Mouse (Mus musculus): ENCODE measurements at regions not wholly inside any gene's neighbourhood (a gene's known extent, or its start where the extent isn't known, plus 50 kb on each side); places are given as distances from the start of the nearest gene placed in this dataset.

GRCm38 (mm10) chr8:8562268-8562667 is 98.8 kb downstream of the Efnb2 start:
- ATAC-seq (replicated peaks; ENCODE audit: poor library complexity) = no peak

- no peak for ATAC-seq (replicated peaks; ENCODE audit: poor library complexity)
These were observed 103.0 kb downstream of the Efnb2 start for GRCm38 (mm10) chr8:8558050-8558449.

GRCm38 (mm10) chr8:8556152-8556551 is 104.9 kb downstream of the Efnb2 start:
- ATAC-seq (replicated peaks; ENCODE audit: poor library complexity) = no peak

- ATAC-seq (replicated peaks; ENCODE audit: poor library complexity) = no peak
These were observed 106.4 kb downstream of the Efnb2 start for GRCm38 (mm10) chr8:8554691-8555090.

- ATAC-seq (replicated peaks; ENCODE audit: poor library complexity) = no peak
These were observed 108.3 kb downstream of the Efnb2 start for GRCm38 (mm10) chr8:8552779-8553178.

GRCm38 (mm10) chr8:8536626-8537025 is 124.4 kb downstream of the Efnb2 start:
- no peak for ATAC-seq (replicated peaks; ENCODE audit: poor library complexity)

- ATAC-seq (replicated peaks; ENCODE audit: poor library complexity) = no peak
These were observed 126.3 kb downstream of the Efnb2 start for GRCm38 (mm10) chr8:8534787-8535186.

- 0 out of 2 replicates have a peak, but pooled peaks have one; percentile 23 for ATAC-seq (replicated peaks; ENCODE audit: poor library complexity)
These were observed 128.1 kb downstream of the Efnb2 start for GRCm38 (mm10) chr8:8532907-8533306.

- no peak for ATAC-seq (replicated peaks; ENCODE audit: poor library complexity)
These were observed 130.5 kb downstream of the Efnb2 start for GRCm38 (mm10) chr8:8530540-8530939.

- no peak for ATAC-seq (replicated peaks; ENCODE audit: poor library complexity)
These were observed 139.5 kb downstream of the Efnb2 start for GRCm38 (mm10) chr8:8521532-8521931.

GRCm38 (mm10) chr8:8519772-8520191 is 141.3 kb downstream of the Efnb2 start:
- no peak for ATAC-seq (replicated peaks; ENCODE audit: poor library complexity)

- no peak for ATAC-seq (replicated peaks; ENCODE audit: poor library complexity)
These were observed 143.4 kb downstream of the Efnb2 start for GRCm38 (mm10) chr8:8517599-8517998.

- ATAC-seq (replicated peaks; ENCODE audit: poor library complexity) = 0 out of 2 replicates have a peak, but pooled peaks have one; percentile 31
These were observed 144.8 kb downstream of the Efnb2 start for GRCm38 (mm10) chr8:8516272-8516671.

- ATAC-seq (replicated peaks; ENCODE audit: poor library complexity) = no peak
These were observed 161.1 kb downstream of the Efnb2 start for GRCm38 (mm10) chr8:8499921-8500320.

GRCm38 (mm10) chr8:8498753-8499152 is 162.3 kb downstream of the Efnb2 start:
- ATAC-seq (replicated peaks; ENCODE audit: poor library complexity) = no peak

GRCm38 (mm10) chr8:8495472-8495871 is 165.6 kb downstream of the Efnb2 start:
- no peak for ATAC-seq (replicated peaks; ENCODE audit: poor library complexity)

GRCm38 (mm10) chr8:8494281-8494680 is 166.8 kb downstream of the Efnb2 start:
- ATAC-seq (replicated peaks; ENCODE audit: poor library complexity) = no peak

- ATAC-seq (replicated peaks; ENCODE audit: poor library complexity) = no peak
These were observed 169.1 kb downstream of the Efnb2 start for GRCm38 (mm10) chr8:8491908-8492307.

- no peak for ATAC-seq (replicated peaks; ENCODE audit: poor library complexity)
These were observed 171.3 kb downstream of the Efnb2 start for GRCm38 (mm10) chr8:8489784-8490183.

- peak; percentile 91 for ATAC-seq (replicated peaks; ENCODE audit: poor library complexity)
These were observed 172.1 kb downstream of the Efnb2 start for GRCm38 (mm10) chr8:8488695-8489571.

- ATAC-seq (replicated peaks; ENCODE audit: poor library complexity) = no peak
These were observed 172.8 kb downstream of the Efnb2 start for GRCm38 (mm10) chr8:8488191-8488694.

GRCm38 (mm10) chr8:8487706-8488105 is 173.3 kb downstream of the Efnb2 start:
- ATAC-seq (replicated peaks; ENCODE audit: poor library complexity) = no peak

Measured in megakaryocyte progenitor cell, adult 5-6 weeks (primary cell).